Mouse (Mus musculus) neural tube, embryonic 12.5 days (tissue): ENCODE measurements at regions not wholly inside any gene's neighbourhood (a gene's known extent, or its start where the extent isn't known, plus 50 kb on each side); places are given as distances from the start of the nearest gene placed in this dataset.

ENCODE experiments used
- ATAC-seq: fragments of 200-750 bp; cut with Nextera tagmentation; 2 replicates; pipeline ENCODE4 v1.8.0; 2017; ENCODE audit warnings: low read depth, mild to moderate bottlenecking, moderate TSS enrichment, moderate library complexity; ENCODE audit not compliant: low FRiP score
- H3K27ac ChIP-seq: fragments of 300-500 bp; sonication (generic); 2 replicates; pipeline ENCODE4 v1.5.1; 2016
- H3K27me3 ChIP-seq: fragments of 300-500 bp; sonication (generic); replicated peaks from 2 replicates; pipeline ENCODE4 v1.6.1; 2016; ENCODE audit warnings: mild to moderate bottlenecking
- H3K36me3 ChIP-seq: fragments of 300-500 bp; sonication (generic); 2 replicates; pipeline ENCODE4 v1.6.1; 2016; ENCODE audit warnings: mild to moderate bottlenecking
- H3K4me1 ChIP-seq: fragments of 300-500 bp; sonication (generic); 2 replicates; pipeline ENCODE4 v1.6.1; 2016
- H3K4me2 ChIP-seq: fragments of 300-500 bp; sonication (generic); replicated peaks from 2 replicates; pipeline ENCODE4 v1.6.1; 2016; ENCODE audit warnings: mild to moderate bottlenecking
- H3K4me3 ChIP-seq: fragments of 300-500 bp; sonication (generic); 2 replicates; pipeline ENCODE4 v1.5.1; 2016
- H3K9ac ChIP-seq: fragments of 300-500 bp; sonication (generic); 2 replicates; pipeline ENCODE4 v1.6.1; 2016; ENCODE audit warnings: mild to moderate bottlenecking
- H3K9me3 ChIP-seq: fragments of 300-500 bp; sonication (generic); 2 replicates; pipeline ENCODE4 v1.6.1; 2016; ENCODE audit warnings: mild to moderate bottlenecking
- WGBS: fragments of 180-500 bp; shearing (Covaris S2); methylation state at CpG from one replicate; pipeline ENCODE4 v1.1.7; 2016; 5-methylcytosine and 5-hydroxymethylcytosine counted together

DNA sequence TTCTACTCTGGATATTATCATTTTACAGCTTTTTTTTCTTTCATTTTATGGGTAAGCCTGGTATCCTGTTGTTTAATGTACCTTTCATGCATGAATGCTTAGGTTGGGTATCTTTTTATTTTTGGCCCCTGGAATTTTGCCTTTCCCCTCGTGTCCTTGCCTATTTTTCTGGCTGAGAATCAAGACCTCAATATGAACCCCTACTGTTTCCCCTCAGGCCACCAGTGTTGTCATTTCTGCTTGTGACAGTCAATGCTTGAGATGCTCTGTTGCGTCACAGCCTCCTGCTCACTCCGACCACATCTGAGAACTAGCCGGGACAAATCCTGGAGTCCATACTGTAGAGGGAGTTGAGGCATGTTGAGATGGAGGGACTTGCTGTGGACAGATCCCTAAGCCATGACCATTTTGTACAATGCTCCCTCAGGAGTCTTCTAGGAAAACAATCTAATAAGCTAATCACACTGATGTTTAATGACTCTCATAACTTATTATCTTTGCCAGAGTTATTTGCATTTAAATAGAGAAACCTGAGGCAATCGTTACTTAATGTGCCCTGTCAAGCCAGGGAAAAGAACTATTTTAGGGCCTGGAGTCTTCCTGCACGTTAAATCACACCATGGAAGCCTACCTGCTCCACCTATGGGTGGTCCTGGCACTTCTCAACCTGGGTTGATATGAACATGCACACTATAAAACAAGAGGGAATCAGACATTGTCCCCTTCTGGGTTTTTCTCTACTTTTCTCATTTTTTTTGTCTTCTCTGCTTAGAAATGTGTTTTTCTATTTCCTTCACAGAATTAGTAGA is 363.9 kb downstream of the Phkb start:
- peaks cover 11% of the 10 kb centered on the region for H3K4me1 ChIP-seq
- 0 out of 2 replicates have a peak, but pooled peaks cover 6% of the 10 kb centered on the region for H3K27me3 ChIP-seq
- no peak overlapping the region for H3K4me2 ChIP-seq
- peak; percentile 85 for ATAC-seq
- H3K27ac ChIP-seq = no peak overlapping the region
- WGBS = 25% methylated on average over 6 of the region's 6 CpGs
- H3K4me3 ChIP-seq = no peak overlapping the region
- H3K9me3 ChIP-seq = no peaks in the 10 kb centered on the region
- no peak overlapping the region for H3K9ac ChIP-seq
- no peaks in the 10 kb centered on the region for H3K36me3 ChIP-seq

DNA sequence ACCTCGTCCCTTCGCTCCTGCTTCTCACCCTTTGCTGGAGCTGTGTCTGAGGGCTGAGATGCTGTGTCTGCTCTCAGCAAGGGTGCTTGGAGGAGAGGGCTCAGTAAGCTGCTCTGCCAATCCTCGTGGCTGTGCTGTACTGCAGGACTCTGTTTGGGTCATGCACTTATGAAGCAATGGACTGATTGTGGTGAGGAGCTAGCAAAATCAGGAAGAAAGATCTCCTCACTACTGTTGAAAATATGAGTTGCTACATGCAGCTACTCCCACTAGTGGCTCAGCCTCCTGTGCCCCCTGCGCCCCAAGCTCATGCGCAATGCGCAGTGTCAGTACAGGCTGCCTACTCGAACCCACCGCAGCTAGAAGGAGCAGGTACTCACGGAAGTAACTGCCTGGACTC is 362.3 kb downstream of the Phkb start:
- Histone ChIP-seq H3K4me2 (peak overlapping the region; percentile 36), H3K27ac (no peak overlapping the region), H3K9me3 (no peaks in the 10 kb centered on the region), H3K27me3 (0 out of 2 replicates have a peak, but pooled peaks cover 6% of the 10 kb centered on the region), H3K4me3 (no peak overlapping the region), H3K9ac (no peak overlapping the region), H3K36me3 (no peaks in the 10 kb centered on the region), H3K4me1 (peaks cover 11% of the 10 kb centered on the region)
- peak; percentile 41; the same call in 1 of the 2 replicates for ATAC-seq
- WGBS = 30% methylated on average over 9 of the region's 9 CpGs

DNA sequence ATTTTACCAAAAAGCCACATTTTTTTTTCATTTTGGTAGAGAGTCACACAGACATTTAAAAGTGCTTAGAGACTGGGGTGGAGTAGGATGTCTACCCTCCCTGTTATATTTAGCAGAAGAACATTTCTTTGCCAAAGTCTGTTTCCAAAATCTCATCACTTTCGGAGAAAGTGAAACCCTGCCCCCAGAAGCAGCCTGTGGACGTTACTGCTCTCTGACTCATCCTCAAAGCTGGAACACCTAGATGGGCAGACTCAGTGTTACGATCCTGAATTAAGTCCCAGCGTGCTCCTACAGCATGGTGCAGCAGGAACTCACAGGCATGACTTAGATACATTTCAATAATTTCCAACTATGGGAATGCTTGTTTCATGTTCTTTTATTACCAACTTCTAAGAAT is 361.1 kb downstream of the Phkb start:
- no peak overlapping the region for H3K4me2 ChIP-seq
- H3K4me3 ChIP-seq = no peak overlapping the region
- no peak overlapping the region for H3K27ac ChIP-seq
- H3K36me3 ChIP-seq = no peaks in the 10 kb centered on the region
- H3K9me3 ChIP-seq = no peaks in the 10 kb centered on the region
- WGBS = 88% methylated on average over 4 of the region's 4 CpGs
- H3K9ac ChIP-seq = no peak overlapping the region
- peaks cover 11% of the 10 kb centered on the region for H3K4me1 ChIP-seq
- ATAC-seq = no peak
- 0 out of 2 replicates have a peak, but pooled peaks cover 6% of the 10 kb centered on the region for H3K27me3 ChIP-seq

DNA sequence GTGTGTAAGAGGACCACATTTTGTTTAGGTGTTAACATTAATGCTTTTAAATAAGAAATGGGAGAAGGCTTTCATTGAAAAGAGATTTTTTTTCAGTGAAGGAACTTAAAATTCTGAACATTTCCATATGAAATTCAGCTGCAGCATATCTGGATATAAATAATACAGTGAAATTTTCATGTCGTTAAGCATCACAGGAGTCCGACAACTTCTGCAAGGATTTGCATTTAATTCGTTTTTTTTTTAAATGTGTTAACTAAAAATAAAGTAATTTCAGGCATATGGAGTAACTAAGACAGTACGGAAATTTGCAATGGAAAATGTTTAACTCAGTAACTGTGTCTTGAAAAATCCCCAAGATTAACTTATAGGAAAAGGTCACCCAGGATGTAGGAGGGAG is 351.5 kb downstream of the Phkb start:
- H3K36me3 ChIP-seq = no peaks in the 10 kb centered on the region
- no peaks in the 10 kb centered on the region for H3K27me3 ChIP-seq
- 87% methylated on average over 4 of the region's 4 CpGs for WGBS
- no peak overlapping the region for H3K27ac ChIP-seq
- H3K4me2 ChIP-seq = no peak overlapping the region
- H3K9me3 ChIP-seq = no peaks in the 10 kb centered on the region
- H3K4me1 ChIP-seq = no peaks in the 10 kb centered on the region
- no peak overlapping the region for H3K9ac ChIP-seq
- no peak for ATAC-seq
- H3K4me3 ChIP-seq = no peak overlapping the region

DNA sequence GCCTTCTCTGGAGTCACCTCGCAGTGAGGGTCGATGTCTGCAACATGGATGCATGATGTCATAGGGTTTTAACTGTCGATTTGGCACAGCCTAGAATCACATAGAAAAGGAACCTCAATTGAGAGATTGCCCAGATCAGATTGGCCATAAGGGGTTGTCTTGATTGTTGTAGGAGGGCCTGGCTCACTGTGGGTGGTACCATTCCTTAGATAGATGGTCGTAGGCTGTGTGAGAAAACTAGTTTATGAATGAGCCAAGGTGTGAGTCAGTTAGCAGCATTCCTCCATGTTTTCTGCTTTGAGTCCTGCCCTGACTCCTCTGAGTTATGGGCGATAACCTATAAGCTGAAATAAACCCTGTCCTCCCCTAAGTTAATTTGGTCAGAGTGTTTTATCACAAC is 343.9 kb downstream of the Phkb start:
- Histone ChIP-seq H3K27ac (no peak overlapping the region), H3K9ac (no peak overlapping the region), H3K4me2 (no peak overlapping the region), H3K4me1 (no peaks in the 10 kb centered on the region), H3K4me3 (no peak overlapping the region), H3K9me3 (no peaks in the 10 kb centered on the region), H3K27me3 (no peaks in the 10 kb centered on the region), H3K36me3 (no peaks in the 10 kb centered on the region)
- ATAC-seq = no peak
- 86% methylated on average over 5 of the region's 5 CpGs for WGBS

DNA sequence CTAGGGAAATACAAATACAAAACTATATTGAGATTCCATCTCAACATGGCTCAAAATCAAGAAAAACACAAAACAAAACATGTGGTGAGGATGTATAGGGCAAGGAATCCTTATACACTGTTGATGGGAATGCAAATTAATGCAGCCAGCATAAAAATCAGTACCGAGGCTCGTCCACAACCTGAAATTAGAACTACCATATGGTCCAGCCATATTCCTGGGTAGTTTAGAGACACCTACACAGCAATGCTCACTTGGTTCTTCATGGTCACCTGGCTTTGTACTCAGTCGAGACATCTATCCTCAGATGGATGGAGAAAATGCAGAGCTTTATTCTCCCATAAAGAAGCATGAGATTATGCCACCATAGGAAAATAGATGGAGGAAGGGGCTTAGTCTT is 340.0 kb downstream of the Phkb start:
- Histone ChIP-seq H3K27me3 (no peaks in the 10 kb centered on the region), H3K9me3 (no peaks in the 10 kb centered on the region), H3K4me1 (no peaks in the 10 kb centered on the region), H3K4me2 (no peak overlapping the region), H3K36me3 (no peaks in the 10 kb centered on the region), H3K9ac (no peak overlapping the region), H3K4me3 (no peak overlapping the region), H3K27ac (no peak overlapping the region)
- ATAC-seq = no peak
- 87% methylated on average over 3 of the region's 3 CpGs for WGBS

DNA sequence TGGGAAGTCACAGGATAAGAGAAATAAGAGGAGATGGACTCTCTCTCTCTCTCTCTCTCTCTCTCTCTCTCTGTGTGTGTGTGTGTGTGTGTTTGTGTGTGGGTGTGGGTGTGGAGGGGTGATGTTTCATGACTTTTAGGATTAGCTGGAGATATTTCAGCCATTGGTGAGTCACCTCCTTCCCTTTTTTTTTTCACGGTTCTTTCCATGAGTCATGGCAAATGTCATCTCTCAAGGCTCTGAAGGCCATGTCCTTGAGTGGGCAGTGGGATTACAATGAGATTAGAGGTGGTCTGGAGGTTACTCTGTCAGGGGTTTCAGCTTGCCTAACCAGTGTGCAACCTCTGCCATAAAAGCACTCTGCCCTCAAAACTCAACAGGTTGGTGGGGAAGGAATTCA is 329.3 kb downstream of the Phkb start:
- WGBS = 67% methylated on average over 1 of the region's 1 CpGs
- Histone ChIP-seq H3K9ac (no peak overlapping the region), H3K27ac (no peak overlapping the region), H3K4me2 (no peak overlapping the region), H3K36me3 (no peaks in the 10 kb centered on the region), H3K27me3 (no peaks in the 10 kb centered on the region), H3K4me3 (no peak overlapping the region), H3K9me3 (no peaks in the 10 kb centered on the region), H3K4me1 (no peaks in the 10 kb centered on the region)
- no peak for ATAC-seq

DNA sequence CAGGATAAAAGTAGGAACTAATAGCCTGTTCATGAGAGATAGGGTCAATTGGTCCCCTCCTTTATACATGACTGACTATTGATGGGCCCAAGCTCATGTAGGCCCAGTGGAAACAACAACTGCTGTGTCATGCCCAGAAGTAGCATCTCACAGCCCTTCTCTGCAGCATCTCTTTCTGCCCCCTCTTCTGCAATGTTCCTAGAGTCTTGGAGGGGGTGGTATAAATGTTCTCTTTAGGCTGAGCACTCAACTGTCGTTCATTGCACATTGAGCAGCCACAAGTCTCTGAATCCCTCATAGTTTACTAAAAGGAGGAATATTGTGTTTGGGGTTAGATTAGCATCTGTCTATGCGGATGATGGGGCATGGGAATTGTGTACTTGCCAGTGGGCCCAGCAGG is 324.1 kb downstream of the Phkb start:
- Histone ChIP-seq H3K4me1 (no peaks in the 10 kb centered on the region), H3K4me2 (no peak overlapping the region), H3K4me3 (no peak overlapping the region), H3K27me3 (no peaks in the 10 kb centered on the region), H3K27ac (no peak overlapping the region), H3K36me3 (no peaks in the 10 kb centered on the region), H3K9ac (no peak overlapping the region), H3K9me3 (no peaks in the 10 kb centered on the region)
- 88% methylated on average over 2 of the region's 2 CpGs for WGBS
- ATAC-seq = no peak

DNA sequence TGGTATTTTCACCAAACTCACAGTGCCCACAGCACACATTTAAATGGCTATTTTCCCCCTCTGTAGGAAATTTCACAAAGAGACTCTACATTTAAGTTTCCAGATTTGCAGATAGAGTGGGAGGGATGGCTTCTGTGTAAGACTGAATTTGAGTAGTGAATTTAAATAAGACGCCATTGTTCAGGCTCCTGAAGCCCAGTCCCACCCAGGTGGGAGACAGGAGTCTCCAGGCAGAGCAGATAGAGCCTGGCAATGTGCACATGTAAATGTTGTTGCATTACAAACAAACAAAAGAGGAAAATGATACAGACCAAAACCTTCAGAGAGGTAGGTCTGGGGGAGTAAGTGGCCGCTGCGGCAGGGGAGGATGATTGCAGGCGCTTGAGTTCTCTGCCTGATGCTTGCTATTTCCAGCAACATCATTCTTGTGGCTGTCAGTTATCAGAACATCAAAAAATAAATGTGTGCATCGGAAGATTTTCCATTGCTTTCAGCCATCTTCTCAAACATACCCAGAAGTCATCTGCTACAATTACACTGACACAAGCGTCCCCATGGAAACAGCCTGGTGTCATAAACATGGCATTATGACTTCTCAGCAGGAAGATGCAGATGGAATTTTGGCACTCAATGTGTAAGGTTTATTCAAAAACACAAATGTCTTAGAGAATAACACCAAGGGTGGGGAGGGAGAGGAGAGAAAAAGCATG is 318.5 kb downstream of the Phkb start:
- no peaks in the 10 kb centered on the region for H3K4me1 ChIP-seq
- H3K9ac ChIP-seq = no peak overlapping the region
- no peaks in the 10 kb centered on the region for H3K9me3 ChIP-seq
- no peaks in the 10 kb centered on the region for H3K36me3 ChIP-seq
- no peak for ATAC-seq
- 90% methylated on average over 6 of the region's 6 CpGs for WGBS
- no peaks in the 10 kb centered on the region for H3K27me3 ChIP-seq
- H3K4me2 ChIP-seq = no peak overlapping the region
- no peak overlapping the region for H3K27ac ChIP-seq
- no peak overlapping the region for H3K4me3 ChIP-seq

DNA sequence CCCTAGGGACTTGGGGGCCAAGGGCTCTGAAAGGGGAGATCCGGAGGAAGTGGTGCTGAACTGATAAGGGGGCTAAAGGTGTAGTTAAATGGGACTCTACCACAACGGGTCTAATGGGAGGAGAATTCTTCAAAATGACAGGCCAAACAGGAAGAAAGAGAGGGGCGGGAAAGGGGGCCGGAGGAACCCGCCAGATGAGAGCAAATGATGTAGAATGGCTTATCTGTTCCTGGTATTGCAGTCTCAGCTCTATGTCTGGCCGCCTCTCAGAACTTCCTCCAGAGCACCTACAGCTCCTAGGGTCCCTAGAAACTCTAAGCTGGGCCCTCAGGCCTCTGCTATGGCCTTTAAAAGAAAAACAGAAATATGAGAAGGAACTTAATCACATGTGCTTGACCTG is 306.8 kb downstream of the Phkb start:
- Histone ChIP-seq H3K27ac (no peak overlapping the region), H3K4me1 (no peaks in the 10 kb centered on the region), H3K9me3 (no peaks in the 10 kb centered on the region), H3K9ac (no peak overlapping the region), H3K27me3 (no peaks in the 10 kb centered on the region), H3K36me3 (no peaks in the 10 kb centered on the region), H3K4me2 (no peak overlapping the region), H3K4me3 (no peak overlapping the region)
- 75% methylated on average over 6 of the region's 6 CpGs for WGBS
- no peak for ATAC-seq

DNA sequence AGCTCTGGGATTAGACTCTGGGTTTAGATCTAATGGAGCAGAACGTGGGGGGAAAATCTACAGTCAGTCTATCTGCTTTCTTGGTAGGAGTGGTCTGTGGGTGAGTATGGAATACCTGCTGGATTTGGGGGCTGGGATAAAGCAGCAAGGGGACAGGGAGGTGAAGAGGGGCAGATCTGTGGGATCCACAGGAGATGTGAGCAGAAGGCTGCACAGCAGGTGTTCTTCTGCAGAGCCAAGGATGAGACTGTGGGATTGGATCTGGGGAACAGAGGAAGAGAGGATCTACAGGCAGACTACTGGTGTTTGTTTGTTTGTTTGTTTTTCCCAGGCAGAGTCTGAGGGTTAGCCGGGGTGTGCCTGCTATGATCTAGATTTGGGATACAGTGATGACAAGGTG is 284.5 kb downstream of the Phkb start:
- Histone ChIP-seq H3K4me1 (no peaks in the 10 kb centered on the region), H3K27ac (no peak overlapping the region), H3K4me3 (no peak overlapping the region), H3K4me2 (no peak overlapping the region), H3K36me3 (no peaks in the 10 kb centered on the region), H3K9me3 (no peaks in the 10 kb centered on the region), H3K27me3 (no peaks in the 10 kb centered on the region), H3K9ac (no peak overlapping the region)
- no peak for ATAC-seq
- 74% methylated on average over 2 of the region's 2 CpGs for WGBS

DNA sequence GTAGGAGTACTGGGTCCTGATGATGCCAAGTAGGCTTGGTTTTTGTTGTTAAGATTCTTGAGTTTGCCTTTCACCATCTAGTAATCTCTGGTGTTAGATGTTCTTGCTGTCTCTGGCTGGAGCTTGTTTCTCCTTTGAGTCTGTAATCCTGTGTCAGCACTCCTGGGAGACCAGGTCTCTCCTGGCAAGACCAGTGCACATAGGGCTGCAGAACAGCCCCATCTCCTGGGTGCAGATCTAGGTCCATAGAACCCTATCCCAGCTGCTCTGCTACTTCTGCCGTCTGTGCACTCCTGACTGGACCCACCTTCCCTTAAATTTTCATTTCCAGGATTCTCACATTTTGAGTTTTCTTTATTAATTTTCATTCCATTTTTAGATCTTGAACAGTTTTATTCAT is 283.9 kb downstream of the Phkb start:
- H3K4me1 ChIP-seq = no peaks in the 10 kb centered on the region
- H3K27me3 ChIP-seq = no peaks in the 10 kb centered on the region
- no peak for ATAC-seq
- H3K9me3 ChIP-seq = no peaks in the 10 kb centered on the region
- H3K4me3 ChIP-seq = no peak overlapping the region
- 81% methylated on average over 1 of the region's 1 CpGs for WGBS
- no peak overlapping the region for H3K4me2 ChIP-seq
- H3K27ac ChIP-seq = no peak overlapping the region
- no peaks in the 10 kb centered on the region for H3K36me3 ChIP-seq
- H3K9ac ChIP-seq = no peak overlapping the region
